Mouse (Mus musculus) stomach, postnatal 0 days (tissue): ENCODE measurements around the gene Spem1.

Experiments
- CTCF ChIP-seq: IDR thresholded peaks from 2 replicates; pipeline ENCODE4 v1.5.1; 2016; ENCODE audit warnings: antibody characterized with exemption, low read depth, mild to moderate bottlenecking, moderate library complexity
- EP300 ChIP-seq: optimal IDR thresholded peaks from 2 replicates; pipeline ENCODE3; 2016; ENCODE audit warnings: antibody characterized with exemption

DNA sequence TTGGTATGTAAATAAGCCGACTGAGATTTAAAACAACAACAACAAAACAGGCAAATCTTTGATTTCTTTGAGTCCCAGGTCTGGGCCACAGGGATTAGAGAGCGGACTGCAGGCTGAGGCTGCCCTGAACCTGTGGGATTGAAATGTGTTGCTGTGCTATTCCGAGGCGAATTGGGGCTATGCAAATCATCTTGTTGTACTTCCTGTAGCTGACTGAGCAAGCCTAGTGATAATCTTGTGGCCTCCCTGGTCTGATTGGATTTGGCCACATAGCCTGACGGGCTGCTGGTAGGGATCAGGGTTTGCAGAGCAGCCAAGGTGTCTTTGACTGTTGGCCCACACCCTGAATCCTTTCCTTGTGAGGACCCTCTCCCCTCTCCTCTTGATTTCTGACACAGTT lies 47.0 kb downstream of the Spem1 start:
- TF ChIP-seq CTCF (no peak), EP300 (no peak)
